Mouse (Mus musculus) gastrocnemius, postnatal 25 days (tissue): ENCODE measurements around the gene Irgc1. TPM values are rescaled to one million over a fixed set of nuclear protein-coding genes. Genes with fewer than 3 reads are reported as not detected.

Experiments used
- DNase-seq: peaks from one replicate; pipeline ENCODE4 v3.0.0; 2022
- total RNA-seq, 2 experiments: library from RNA; stranded (reverse); gene quantifications; 1 replicate in 1 of 2; 2 replicates in 1 of 2; pipeline ENCODE4 v1.2.3; 2021

Gene Irgc1
- total RNA-seq, 2 experiments from 2014 or later = not detected

DNA sequence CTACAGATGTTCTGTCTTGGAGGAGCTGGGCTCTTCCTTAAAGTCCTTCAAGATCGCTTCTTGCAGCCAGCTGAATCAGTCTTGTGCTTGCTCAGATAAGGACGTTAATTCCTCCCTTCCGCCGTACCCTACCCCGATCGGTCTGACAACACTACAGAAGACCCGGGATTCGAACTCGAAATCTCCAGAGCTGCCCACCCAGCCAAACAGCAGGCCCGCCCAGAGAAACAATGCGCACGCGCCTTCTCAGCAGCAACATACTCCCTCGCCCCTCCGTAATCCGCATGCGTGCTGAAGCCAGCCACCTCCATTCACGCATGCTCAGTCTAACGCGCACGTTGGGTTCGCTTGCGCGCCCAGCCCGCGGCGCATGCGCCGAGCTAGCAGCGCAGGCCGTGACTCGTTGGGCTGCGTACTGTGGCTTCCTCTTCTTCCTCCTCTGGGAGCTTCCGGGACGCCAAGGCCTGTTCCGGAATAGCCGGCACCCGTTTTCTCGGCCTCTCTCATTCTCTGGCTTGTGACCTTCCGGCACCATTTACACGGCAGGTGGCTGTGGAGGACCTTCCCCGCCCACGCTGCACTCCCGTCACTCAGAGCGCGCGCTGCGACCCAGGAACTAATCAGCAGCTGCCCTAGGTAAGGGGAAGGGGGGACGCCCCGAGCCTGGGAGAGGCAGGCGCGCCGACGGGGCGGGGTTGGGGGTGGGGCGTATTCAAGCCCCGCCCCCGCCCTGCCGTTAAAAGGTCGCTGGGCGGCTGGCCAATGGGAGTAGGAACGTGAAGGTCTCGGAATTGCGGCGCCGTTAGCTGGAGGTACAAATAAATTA, 52.6 kb downstream of the Irgc1 start, which contains the start of gene Smg9:
Smg9 (plus strand) TSS at position 364 of the 826 bp plus-strand sequence.
- peak; percentile 97 for DNase-seq

GRCm38 (mm10) chr7:24398364-24398913, 53.7 kb downstream of the Irgc1 start:
- no peak for DNase-seq

DNA sequence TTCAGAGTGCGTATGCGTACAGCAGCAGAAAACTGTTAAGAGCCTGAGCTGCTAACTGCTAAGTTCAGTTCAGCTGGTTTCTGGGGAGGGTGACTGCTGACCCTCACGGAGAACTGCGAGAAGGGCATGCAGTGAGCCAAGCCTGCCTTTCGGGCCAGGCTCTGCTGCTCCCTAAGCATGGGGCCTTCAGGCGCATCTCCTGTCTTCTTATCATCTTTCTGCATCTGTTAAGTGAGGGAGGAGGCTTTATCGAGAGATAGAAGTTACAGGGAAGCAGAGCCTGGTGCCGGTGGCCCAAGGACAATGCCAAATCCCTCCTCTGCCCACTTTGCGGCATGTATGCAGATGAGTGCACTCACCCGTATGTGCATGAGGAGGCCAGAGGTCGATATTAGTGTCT, 55.3 kb downstream of the Irgc1 start:
- DNase-seq = no peak

DNA sequence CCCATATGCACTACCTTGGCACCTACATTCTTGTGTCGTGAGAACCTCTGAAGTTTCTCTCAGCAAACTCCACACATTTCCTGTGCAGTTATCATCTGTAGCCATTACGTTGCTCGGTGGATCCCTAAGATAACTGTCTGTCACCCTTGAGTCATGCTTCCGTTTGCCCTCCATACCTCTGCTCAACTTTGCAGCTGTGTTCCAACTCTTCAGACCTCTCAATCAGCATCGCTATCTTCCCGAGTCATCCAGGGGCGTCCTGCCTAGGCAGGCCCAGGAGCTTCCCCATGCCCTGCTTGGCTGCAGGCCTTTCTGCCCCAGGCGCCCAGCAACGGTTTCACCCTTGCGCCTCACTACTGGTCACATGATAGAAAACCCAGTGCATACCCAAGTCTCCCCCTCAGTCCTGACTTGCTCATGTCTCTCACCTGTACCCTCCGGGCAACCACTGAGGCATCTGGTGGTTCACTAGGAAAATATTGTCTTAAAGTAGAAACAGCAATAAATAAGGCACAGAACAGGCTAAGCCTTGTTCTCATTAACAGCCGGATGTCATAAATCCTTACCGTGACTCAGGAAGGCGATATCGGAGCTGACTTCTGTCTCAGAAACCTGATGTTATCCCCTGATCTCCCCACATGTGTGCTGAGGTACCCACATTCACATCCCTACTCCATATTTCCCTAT, 57.5 kb downstream of the Irgc1 start:
- no peak for DNase-seq

DNA sequence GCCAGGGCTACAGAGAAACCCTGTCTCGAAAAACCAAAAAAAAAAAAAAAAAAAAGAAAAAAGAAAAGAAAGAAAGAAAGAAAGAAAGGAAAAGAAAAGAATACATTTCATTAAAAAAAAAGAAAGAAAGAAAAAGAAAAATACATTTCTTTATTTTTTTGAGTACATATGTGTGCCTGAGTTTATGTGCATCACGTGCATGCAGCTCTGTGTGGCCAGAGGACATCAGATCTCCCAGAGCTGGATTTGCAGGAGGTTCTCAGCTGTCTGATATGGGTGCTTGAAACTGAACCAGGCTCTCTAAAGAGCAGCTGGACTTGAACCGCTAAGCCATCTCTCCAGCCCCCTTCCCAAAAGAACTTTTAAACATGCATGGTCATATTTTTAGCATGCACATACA, 58.0 kb downstream of the Irgc1 start:
- DNase-seq = no peak

DNA sequence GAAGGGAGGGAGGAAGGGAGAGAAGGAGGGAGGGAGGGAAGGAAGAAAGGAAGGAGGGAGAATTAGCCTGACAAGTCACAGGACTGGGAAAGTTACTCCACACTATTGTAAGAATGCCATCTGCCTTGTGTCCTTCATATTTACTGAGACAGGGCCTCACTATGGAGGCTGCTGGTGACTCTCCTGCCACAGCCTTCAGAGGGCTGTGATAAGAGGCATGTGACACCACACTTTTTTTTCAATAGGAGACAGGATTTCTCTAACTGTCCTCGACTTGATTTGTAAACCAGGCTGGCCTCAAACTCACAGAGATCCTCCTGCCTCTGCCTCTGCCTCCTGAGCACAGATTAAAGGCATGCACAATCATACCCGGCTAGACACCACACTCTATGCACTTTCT, 60.4 kb downstream of the Irgc1 start:
- no peak for DNase-seq

DNA sequence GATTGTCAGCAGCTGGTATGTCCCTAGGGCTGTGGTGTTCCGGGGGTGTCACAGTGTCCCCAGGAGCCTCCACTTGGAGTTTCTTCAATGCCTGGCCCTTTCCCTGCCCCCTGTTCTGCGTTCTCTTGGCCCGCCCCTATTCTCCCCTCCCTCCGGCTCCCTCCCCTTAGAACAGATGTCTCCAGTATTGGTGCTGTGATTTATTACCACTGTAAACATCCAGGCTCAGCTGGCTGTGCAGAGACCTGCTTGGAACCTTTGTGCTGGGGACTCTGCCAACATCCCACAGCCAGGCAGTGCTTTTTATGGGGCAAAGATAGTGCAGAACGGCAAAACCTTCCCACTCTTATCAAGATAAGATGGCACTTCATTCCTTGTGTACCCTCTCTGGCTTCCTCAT, 61.0 kb downstream of the Irgc1 start:
- no peak for DNase-seq

GRCm38 (mm10) chr7:24390512-24390911, 61.6 kb downstream of the Irgc1 start:
- no peak for DNase-seq

- DNase-seq = peak; percentile 6
These were observed 62.4 kb downstream of the Irgc1 start for GRCm38 (mm10) chr7:24389516-24390187.

DNA sequence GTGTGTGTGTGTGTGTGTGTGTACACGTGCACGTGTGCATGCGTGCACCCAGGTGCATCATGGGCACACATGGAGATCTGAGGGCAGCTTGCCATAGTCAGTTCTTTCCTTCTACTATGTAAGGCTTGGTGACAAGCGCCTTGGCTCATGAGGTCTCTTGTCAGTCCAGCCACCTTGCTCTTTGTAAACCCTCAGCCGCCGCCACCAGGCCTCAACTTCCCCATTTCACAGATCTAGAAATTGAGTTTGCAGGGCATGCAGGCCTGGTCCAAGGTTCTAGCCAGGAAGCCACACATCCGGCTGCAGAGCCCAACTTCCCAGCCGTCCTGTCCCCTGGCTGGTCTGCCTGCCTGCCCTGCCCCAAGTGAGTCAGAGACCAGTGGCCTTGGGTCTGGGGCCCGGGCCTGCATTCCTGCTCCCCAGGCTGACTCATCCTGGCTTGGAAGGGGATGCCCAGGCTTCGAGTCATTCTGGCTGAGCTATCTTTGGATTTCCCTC, 65.0 kb downstream of the Irgc1 start:
- peak; percentile 68 for DNase-seq

- no peak for DNase-seq
These were observed 67.3 kb downstream of the Irgc1 start for GRCm38 (mm10) chr7:24384827-24385226.

DNA sequence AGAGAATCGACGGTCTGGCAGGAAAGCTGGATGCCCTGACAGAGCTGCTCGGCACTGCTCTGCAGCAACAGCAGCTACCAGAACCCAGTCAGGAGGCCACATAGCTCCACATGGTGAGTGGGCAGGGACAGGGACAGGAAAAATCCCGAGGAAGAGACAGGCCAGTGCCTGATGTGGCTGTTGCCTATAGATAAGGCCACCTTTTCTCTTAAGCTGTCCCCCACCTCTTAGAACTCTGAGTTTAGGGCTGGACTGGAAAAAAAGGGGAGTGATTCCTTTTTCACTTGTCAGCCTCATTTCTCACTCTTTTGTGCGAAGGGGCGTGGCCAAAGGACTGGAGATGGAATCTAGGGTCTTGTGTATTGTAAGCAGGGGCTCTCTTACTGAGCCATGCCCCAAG, 68.0 kb downstream of the Irgc1 start:
- no peak for DNase-seq

GRCm38 (mm10) chr7:24382730-24383372, 69.2 kb downstream of the Irgc1 start:
- no peak for DNase-seq

Other genes starting within 250 kb of the Irgc1 start
- gene Zfp111, start 240.9 kb downstream of the Irgc1 start, total RNA-seq = 1 to 10 TPM; 2.5 to 2.6 TPM
- gene Zfp109, start 214.7 kb downstream of the Irgc1 start, total RNA-seq = 1 to 10 TPM; 2.2 TPM
- gene Zfp108, start 197.5 kb downstream of the Irgc1 start, total RNA-seq = 1 to 10 TPM; 1.4 to 1.9 TPM
- 1 to 10 TPM; 3.6 to 4.4 TPM for gene Zfp93, start 181.9 kb downstream of the Irgc1 start, total RNA-seq
- 1 to 10 TPM; 2.9 to 3.2 TPM for gene Zfp61, start 151.1 kb downstream of the Irgc1 start, total RNA-seq
- 1 to 10 TPM; 1.3 to 1.8 TPM for gene Zfp94, start 135.6 kb downstream of the Irgc1 start, total RNA-seq
- not detected for gene Tescl, start 118.4 kb downstream of the Irgc1 start, total RNA-seq
- gene Lypd5, start 103.1 kb downstream of the Irgc1 start, total RNA-seq = not detected
- under 1 TPM; 0.13 to 0.70 TPM for gene Kcnn4, start 82.0 kb downstream of the Irgc1 start, total RNA-seq
- 10 to 100 TPM in 1 of 2 experiments, 1 to 10 TPM in 1; 8.2 to 11.0 TPM for gene Smg9, start 52.7 kb downstream of the Irgc1 start, total RNA-seq
- under 1 TPM in 1 of 2 experiments, not detected in 1; 0.75 TPM for gene Plaur, start 10.2 kb upstream of the Irgc1 start, total RNA-seq
- gene Cadm4, start 29.7 kb upstream of the Irgc1 start, total RNA-seq = 1 to 10 TPM; 4.4 to 4.5 TPM
- gene Zfp428, start 54.7 kb upstream of the Irgc1 start, total RNA-seq = 1 to 10 TPM; 4.0 TPM
- not detected for gene AC161166.1, start 60.2 kb upstream of the Irgc1 start, total RNA-seq
- gene Irgq, start 78.4 kb upstream of the Irgc1 start, total RNA-seq = 10 to 100 TPM; 12.3 to 13.0 TPM
- not detected for gene Pinlyp, start 93.8 kb upstream of the Irgc1 start, total RNA-seq
- 10 to 100 TPM; 15.8 to 17.5 TPM for gene Xrcc1, start 94.0 kb upstream of the Irgc1 start, total RNA-seq
- 10 to 100 TPM; 21.6 to 25.9 TPM for gene Ethe1, start 135.2 kb upstream of the Irgc1 start, total RNA-seq
- gene Zfp575, start 135.3 kb upstream of the Irgc1 start, total RNA-seq = under 1 TPM in 1 of 2 experiments, not detected in 1; 0.13 TPM
- gene Phldb3, start 158.5 kb upstream of the Irgc1 start, total RNA-seq = under 1 TPM; 0.59 to 0.70 TPM
- gene Lypd3, start 184.3 kb upstream of the Irgc1 start, total RNA-seq = not detected
- gene Tex101, start 224.4 kb upstream of the Irgc1 start, total RNA-seq = not detected